Mouse (Mus musculus): ENCODE results near the gene Sirt1.
"Not testable (repeated sequence)": the region's sequence is repeated elsewhere in the genome, so short reads cannot be mapped to it uniquely, and the experiment has no call there.

The Sirt1 gene

DNA sequence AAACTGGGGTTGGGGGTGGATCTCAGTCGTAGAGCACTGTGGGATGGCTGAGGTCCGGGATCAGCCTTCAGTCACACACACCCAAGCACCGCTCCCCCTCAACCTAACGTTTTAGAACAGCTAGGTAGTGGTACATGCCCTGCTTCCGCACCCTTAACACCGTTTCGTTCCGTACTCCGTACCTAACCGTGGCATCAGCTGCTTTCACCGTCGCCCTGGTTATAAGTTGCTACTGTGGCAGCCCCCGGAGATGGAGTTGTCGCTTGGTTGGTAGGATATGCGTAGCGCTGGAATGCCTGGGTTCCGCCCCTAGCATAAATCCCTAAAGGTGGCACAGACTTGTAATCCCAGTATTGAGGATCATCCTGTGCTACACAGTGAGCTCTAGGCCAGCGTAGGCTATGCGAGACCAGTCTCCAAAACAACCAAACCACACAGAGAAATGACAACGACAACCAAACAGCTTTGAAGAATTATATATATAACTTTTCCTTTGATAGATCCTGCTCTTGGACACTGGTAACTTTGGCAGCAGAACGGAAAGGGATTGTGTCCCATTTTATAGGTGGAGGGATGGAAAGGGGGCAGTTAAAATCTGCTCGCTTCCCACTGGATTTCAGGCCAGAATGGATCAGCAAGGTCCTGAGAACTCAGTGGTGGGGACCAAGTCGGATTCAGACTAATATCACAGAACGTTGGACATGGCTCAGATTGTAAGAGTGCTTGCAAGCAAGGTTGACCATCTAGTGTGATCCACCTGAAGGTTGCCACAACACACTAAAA, at the start of gene Sirt1:
Gene Sirt1 (minus strand): TSS at position 207 of the 783 bp plus-strand sequence.
- in situ Hi-C loops (cut with MboI, MseI), result loop anchor here (5.0 kb wide), 1 partner anchor 41 kb away; the partner anchor contains the start of gene Gm7075

DNA sequence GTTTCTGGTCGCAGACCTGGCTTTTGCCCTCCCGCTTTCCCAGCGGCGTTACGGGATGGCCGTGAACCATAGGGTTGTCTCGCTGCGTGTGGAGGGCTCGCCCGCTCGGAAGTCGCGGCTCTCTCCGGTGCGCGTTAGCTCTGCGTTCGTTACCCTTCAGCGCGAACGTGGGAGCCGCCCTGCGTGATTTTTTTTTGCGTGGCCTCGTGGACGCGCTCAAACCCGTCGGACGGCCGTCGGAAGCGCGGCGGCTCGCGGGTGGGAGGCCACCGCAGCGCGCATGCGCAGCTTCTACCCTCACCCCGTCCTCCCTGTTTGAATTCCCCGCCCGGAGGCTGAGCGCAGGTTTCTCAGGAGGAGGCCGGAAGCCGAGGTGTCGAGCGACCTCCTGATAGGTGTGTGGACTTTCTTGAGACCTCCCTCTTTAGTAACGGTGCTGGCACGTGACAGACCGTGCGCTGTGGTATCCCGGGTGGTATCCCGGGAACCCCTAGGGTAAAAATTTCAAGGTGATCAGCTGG, 48.3 kb upstream of the Sirt1 start, which contains the start of gene Ctnna3:
Gene Ctnna3 (plus strand): TSS at position 314 of the 521 bp plus-strand sequence.
- in situ Hi-C loops (cut with MboI, MseI), result no loop called here

DNA sequence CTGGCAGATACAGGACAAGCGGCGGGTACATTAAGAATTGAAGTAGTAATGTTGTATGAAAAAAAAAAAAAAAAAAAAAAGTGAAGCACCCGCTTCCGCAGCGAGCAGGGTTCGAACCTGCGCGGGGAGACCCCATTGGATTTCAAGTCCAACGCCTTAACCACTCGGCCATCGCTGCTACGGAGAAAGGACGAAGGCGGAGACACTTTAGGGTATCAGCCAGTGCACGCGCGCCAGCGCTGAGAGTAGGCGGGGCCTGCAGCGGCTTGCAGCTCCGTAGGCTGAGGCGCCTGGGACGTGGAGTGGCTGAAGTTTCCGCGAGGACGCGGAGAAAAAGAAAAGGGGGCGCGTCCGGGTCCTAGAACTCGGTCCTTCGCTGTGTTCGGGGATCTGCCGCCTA, 47.9 kb upstream of the Sirt1 start:
- in situ Hi-C loops (cut with MboI, MseI), result no loop called here

DNA sequence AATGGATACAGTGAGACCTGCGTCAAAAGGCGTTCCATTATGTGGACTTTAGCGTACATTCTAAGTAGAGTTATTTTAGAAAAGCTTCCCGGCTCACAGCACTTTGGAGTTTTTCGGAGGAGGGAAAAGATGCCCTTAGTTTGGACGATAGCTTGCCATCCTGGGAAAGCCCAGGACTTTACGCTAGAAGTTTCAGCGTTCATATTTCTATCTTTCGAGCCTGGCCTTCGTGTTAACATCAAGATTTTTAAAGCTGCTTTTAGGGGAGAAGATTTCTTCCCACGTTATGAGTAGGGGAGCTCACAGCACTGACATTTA, 47.5 kb upstream of the Sirt1 start:
- in situ Hi-C loops (cut with MboI, MseI), result no loop called here

DNA sequence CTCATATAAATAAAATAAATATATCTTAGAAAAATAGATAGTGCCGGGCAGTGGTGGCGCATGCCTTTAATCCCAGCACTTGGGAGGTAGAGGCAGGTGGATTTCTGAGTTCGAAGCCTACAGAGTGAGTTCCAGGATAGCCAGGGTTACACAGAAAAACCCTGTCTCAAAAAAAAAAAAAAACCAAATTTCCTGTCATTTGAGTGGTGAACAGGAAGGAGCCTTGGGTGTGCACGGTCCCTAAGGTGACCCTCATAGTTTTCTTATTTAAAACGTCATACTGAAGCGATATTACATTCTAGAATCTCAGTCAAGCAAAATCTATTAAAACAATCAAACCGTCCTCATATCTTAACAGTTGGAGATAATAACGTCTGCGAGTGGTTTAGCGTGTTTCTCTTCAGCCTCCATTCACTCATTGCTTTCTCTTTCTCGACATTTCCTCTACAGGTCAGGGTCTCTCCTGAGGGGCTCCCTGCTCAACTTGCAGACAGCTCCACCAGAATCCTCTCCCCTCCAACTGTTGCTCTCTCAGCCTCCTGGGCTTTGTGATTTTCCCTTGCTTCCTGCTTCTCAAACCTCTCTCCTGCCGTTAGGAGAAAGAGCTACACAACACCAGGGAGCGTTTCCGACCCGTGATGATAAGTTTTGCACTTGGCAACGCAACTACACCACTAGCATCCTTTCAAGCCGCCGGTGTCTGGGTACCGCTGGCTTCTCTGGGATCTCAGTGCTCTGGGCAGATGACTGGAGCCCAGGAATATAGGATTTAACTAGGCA, 46.9 kb upstream of the Sirt1 start:
- in situ Hi-C loops (cut with MboI, MseI), result no loop called here

DNA sequence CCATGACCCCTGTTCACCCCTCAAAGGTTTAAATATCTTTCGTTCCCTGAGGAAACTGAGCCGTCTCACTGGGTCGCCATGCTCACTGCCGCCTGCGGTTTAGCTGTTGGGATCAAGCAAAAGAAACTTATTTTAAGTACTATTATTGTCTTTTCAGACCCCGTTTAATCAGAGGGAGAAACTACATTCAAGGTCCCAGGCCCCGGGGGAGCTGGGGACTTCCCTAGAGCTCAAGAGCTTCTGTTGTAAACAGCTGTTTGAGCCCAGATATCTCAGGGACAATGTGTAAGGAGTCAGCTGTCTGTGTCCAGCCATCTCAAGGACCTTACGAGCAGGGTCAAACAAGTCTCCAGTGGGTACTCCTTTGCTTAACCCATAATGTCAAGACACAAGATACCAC, 45.6 kb upstream of the Sirt1 start:
- in situ Hi-C loops (cut with MboI, MseI), result no loop called here

DNA sequence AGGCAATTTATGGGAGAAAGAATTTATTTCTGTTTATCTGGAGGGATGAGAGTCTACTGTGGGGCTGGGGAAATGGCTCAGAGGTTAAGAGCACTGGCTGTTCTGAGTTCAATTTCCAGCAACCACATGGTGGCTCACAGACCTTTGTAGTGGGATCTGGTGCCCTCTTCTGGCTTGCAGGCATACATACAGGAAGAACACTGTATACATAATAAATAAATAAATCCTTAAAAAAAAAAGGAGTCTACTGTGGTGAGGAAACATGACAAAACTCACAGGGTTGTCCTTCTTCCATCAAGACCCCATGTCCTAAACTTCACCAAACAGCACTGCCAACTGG, 42.9 kb upstream of the Sirt1 start:
- in situ Hi-C loops (cut with MboI, MseI), result loop anchor here (5.0 kb wide), 1 partner anchor 42 kb away; the partner anchor contains the start of genes Dnajc12 and Sirt1

DNA sequence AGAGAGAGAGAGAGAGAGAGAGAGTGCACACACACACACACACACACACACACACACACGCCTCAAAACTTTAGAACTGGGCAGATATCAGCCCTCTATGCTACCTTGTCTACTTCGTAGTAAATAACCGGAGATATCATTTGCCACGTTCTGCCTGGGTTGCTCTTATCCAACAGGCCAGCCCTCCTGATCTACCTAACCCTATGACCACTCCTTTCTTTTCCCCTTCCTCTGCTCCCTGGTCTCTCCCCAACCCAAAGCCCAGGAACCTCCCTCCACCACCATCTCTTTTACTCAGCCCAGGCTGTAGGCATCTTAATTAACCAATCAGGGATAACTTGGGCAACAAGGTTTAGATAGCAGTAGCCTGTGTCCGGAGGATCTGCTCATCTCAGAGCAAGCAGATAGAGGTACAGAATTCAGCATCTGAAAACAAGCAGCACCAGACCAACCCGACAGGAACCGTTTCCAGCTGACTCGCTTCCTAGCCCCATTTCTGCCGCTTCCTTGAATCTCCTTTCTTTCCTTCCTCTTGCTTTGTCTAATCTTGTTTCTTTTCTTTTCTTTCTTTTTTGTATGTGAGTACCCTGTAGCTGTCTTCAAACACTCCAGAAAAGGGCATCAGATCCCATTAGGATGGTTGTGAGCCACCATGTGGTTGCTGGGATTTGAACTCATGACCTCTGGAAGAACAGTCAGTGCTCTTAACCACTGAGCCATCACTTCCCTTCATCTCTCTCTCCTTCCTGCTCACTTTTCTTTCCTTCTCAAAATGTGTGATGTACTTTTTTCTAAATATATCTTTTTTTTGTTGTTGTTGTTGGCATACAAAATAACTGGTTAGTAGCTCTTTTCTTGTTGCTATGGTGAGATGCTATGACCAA, 42.3 kb upstream of the Sirt1 start:
- in situ Hi-C loops (cut with MboI, MseI), result loop anchor here (5.0 kb wide), 1 partner anchor 42 kb away; the partner anchor contains the start of genes Dnajc12 and Sirt1

DNA sequence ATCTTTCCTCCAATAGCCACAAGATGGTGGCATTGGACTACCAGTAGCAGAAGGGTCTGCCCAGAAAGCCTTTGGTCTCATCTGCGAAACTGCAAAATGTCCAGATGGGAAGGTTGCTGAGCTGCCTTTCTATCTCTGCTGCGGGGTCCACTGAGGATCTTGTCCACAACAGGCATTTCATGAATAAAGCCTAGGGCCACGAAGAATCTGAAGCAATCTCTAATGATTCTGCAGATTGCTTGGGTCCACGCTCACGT, 41.2 kb upstream of the Sirt1 start:
- in situ Hi-C loops (cut with MboI, MseI), result loop anchor here (5.0 kb wide), 1 partner anchor 40 kb away; the partner anchor contains the start of genes Dnajc12 and Sirt1

DNA sequence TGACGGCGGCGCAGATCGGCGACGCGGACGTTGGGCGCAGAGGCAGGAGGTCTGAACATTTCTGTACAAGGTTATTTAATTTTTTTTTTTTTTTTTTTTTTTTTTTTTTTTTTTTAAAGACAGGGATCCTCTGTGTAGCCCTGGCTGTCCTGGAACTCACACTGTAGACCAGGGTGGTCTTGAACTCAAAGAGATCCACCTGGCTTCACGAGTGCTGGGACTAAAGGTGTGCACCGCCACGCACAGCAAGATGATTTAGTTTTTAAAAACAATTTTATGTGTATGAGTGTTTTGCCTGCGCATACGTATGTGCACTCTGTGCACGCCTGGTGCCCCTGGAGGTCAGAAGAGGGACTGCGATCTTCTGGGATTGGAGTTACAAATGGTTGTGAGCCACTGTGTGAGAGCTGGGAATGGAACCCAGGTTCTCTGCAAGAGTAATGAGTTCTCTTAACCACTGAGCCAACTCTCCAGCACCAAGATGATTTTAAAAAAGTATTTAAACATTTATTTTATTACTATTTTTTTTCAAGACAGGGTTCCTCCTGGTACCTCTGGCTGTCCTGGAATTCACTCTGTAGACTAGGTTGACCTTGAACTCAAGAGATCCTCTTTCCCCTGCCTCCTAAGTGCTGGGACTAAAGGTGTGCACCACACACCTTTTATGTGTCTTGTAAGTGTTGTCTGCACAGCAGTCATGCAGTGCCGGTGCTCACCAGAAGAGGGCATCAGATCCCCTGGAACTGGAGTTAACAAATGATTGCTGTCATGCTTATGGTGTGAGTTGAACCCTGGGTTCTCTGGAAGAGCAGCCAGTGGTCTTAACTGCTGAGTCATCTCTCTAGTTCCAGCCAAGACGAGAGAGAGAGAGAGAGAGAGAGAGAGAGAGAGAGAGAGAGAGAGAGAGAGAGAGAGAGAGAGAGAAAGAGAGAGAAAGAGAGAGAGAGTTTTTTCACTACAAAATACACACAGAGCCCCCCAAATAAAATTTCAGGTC, 40.5 kb upstream of the Sirt1 start, which contains the start of gene Gm7075:
Gene Gm7075 (minus strand): TSS at position 51 of the 997 bp plus-strand sequence.
- in situ Hi-C loops (cut with MboI, MseI), result loop anchor here (5.0 kb wide), 1 partner anchor 40 kb away; the partner anchor contains the start of genes Dnajc12 and Sirt1

DNA sequence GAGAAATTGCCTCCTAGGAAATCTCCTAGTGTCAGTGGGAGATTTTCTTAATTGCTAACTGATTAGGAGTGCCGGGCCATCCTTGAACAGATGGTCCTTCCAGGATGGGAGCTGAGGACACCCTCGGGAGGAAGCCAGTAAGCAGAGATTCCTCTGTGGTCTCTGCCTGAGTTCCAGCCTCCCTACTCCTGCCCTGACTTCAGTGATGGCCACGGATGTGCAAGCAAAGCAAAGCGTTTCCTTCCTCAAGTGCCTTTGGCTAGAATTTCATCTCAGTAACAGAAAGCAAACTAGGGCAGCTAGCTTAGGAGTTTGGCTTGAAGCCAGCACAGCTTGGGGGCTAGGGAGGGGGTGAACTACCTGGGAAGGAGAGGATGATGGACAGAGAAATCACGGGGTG, 35.6 kb upstream of the Sirt1 start:
- in situ Hi-C loops (cut with MboI, MseI), result no loop called here

DNA sequence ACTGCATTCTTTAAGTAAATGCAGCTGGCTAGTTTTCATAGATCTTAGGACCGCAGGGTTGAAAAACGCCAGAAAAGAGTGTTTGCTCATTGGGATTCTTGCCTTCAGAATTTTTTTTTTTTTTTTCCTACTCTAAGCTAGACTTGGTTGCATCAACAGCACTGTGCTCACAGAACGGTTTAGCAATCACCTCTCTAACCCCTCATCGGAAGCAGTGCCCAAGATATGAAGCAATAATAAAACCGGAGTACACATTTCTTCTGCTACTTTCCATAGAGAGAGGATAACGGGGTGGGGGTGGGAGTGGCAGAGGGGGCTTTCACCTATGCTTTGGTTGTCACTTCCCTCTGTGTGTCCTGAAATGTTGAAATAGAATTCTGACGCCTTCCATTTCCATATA, 34.3 kb upstream of the Sirt1 start:
- in situ Hi-C loops (cut with MboI, MseI), result no loop called here

DNA sequence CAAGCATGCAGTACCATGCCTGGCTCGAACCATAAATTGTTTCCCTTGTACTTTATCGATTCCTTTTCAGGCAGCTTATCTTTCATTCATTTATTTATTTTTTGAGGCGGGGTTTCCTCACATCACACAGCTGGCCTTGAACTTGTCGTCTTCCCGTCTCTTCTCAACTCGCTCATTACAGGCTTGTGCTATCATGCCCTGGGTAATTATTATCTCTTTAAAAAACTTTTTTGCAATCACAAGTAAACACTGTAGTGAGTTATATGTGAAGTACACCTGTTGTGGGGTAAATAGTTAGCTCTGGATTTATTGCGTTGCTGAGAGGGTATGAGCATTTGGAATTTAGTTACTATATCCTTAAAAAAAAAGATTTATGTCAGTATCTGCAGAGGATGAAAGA, 33.8 kb upstream of the Sirt1 start:
- in situ Hi-C loops (cut with MboI, MseI), result no loop called here

DNA sequence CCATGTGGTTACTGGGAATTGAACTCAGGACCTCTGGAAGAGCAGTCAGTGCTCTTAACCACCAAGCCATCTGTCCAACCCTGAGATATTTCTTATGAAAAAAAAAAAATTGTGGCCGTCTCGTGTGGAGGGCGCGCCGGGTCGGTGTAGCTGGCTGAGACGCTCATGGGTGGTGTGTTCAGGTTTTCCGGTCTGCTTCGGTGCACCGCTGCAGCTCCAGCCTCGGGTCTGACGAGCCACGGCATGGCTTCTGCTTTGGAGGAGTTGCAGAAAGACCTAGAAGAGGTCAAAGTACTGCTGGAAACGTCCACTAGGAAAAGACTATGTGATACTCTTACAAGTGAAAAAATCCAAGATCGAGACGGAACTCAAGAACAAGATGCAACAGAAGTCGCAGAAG, 31.3 kb upstream of the Sirt1 start:
- in situ Hi-C loops (cut with MboI, MseI), result no loop called here

DNA sequence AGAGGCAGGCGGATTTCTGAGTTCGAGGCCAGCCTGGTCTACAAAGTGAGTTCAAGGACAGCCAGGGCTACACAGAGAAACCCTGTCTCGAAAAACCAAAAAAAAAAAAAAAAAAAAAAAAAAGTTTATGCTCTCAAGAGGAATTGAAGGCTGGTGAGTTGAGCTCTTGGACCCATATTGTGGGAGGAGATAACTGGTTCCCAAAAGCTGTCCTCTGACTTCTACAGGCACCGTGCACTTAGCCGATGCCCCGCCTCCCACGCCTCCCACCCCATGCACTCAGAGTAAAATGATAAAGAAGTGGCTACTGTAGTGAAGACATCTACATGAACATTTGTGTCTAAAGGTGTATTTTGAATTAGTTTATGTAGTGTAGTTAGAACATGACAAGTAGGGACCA, 30.2 kb upstream of the Sirt1 start:
- in situ Hi-C loops (cut with MboI, MseI), result not testable (repeated sequence)

DNA sequence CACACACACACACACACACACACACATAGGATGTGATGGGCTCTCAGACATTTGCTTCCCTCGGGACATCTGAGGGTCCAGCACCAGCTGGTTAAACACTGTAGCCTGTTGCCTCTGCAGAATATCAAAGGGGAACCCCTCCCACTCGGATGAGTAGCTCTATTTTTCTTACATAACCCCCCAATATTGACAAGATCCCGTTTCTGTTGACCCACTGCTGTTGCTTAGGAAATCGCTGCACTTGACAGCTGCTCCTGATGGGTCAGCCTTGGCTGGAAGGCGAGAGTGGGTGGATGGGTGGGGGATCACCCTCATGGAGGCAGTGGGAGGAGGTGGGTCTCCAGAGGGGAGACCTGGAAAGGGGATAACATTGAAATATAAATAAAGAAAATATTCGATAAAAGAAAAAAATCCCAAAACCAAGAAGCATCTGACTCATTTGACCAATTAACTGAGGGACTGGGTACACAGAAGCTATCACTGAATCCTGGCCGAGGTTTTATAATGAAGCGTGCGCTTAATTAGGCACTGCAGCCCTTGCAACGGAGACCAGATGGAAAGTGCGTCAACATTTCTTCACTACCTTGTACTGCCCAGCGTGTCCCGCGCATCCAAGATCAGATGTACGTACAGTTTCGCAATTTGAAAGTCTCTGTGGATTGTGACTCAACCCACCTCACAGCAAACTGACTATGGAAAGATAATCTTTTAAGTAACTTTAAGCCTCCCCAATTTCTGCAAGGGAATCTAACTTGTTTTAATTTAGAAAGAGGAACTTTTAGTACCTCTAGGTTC, 28.9 kb upstream of the Sirt1 start:
- in situ Hi-C loops (cut with MboI, MseI), result no loop called here

DNA sequence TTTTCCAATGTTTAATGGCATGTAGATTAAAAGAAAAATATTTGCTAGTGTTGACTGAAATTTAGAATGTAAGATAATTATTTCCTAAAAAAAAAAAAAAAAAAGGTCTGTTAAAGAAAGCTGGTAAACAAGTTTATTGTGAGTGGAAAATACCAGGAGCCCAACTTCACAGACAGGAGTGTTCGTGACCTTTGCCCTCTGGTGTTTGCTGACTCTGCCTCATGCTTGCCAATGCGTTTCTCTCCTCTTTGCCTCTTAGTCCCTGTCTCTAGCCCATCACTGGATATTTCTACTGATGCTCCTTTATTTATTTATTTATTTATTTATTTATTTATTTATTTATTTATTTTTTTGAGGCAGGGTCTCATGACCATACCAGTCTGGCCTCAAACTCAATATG, 22.1 kb upstream of the Sirt1 start:
- in situ Hi-C loops (cut with MboI, MseI), result no loop called here

DNA sequence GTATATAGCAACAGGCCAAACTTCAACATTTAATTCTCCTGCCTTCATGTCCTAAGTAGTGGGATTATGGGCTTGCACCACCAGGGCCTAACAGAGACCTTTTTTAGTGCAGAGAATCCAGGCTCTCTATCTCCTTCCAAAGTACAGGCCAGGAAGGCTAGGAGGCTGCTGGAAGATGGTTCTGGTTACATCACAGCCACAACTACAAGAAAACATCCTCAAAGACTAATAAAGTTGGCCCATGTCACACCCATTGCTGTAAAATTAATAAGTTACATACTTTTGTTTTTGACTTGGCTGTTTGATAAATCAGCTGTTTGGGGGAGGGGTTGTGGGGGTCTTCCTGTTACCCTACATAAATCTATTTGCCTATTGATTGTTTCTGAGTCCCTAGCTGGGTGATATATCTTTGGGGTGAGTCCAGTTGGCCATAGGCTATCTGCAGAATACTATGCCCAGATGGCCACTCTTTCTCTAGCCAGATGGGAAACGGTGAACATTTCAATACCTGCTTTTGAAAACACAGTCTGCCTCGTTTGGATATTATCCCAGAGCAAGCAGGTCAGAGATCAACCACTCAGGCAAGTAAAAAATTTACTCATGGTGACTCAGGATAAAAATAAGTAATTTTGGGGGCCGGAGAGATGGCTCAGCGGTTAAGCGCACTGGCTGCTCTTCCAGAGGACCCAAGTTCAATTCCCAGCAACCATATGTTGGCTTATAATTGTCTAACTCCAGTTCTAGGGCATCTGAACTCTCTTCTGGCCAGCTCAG, 21.4 kb upstream of the Sirt1 start:
- in situ Hi-C loops (cut with MboI, MseI), result no loop called here

DNA sequence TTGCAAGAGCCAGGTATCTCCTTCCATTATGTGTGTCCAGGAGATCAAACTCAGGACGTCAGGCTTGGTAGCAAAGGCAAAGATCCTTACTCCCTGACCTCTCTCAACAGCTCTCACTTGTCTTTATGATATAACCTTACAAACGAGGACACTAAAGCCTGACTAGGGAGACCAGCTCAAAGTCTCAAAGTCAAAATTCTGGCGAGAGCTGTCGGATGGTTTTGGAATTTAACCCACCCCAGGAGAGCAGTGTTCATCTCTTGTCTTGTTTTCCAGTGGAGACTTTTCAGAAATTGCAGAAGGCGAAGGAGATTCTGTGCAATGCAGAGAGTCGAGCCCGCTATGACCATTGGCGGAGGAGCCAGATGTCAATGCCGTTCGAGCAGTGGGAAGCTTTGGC, 15.5 kb upstream of the Sirt1 start:
- in situ Hi-C loops (cut with MboI, MseI), result no loop called here

All from regulatory T cell (primary cell).